Mouse (Mus musculus): ENCODE measurements around the gene Gm4340. TPM values are rescaled to one million over a fixed set of nuclear protein-coding genes. Genes with fewer than 3 reads are reported as not detected.

Gm4340 gene
- polyA plus RNA-seq (2017; shearing (Covaris generic)), result not detected

DNA sequence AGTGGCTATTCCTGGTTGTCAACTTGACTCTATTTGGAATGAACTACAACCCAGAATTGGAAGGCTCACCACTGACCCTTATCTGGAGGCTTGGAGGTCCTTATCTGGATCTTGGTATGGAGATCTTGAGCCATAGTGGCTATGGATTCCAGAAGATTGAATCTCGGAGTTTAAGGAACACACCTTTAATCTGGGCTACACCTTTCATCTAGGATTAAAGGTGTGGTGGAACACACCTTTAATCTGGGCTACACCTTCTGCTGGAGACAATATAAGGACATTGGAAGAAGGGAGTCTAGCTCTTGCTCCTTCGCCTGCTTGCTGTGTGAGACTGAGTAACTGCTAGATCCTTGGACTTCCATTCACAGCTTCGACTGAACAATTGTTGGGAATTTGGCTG, at the start of gene Gm4340:
Gene Gm4340, plus strand, starts transcription at position 301 of the 400 bp plus-strand sequence.

DNA sequence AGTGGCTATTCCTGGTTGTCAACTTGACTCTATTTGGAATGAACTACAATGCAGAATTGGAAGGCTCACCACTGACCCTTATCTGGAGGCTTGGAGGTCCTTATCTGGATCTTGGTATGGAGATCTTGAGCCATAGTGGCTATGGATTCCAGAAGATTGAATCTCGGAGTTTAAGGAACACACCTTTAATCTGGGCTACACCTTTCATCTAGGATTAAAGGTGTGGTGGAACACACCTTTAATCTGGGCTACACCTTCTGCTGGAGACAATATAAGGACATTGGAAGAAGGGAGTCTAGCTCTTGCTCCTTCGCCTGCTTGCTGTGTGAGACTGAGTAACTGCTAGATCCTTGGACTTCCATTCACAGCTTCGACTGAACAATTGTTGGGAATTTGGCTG, 42.6 kb upstream of the Gm4340 start, which contains the start of gene Gm6763:
Gene Gm6763, plus strand, starts transcription at position 301 of the 400 bp plus-strand sequence.

DNA sequence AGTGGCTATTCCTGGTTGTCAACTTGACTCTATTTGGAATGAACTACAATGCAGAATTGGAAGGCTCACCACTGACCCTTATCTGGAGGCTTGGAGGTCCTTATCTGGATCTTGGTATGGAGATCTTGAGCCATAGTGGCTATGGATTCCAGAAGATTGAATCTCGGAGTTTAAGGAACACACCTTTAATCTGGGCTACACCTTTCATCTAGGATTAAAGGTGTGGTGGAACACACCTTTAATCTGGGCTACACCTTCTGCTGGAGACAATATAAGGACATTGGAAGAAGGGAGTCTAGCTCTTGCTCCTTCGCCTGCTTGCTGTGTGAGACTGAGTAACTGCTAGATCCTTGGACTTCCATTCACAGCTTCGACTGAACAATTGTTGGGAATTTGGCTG, 34.1 kb upstream of the Gm4340 start, which contains the start of gene Gm8764:
Gene Gm8764, plus strand, starts transcription at position 301 of the 400 bp plus-strand sequence.

DNA sequence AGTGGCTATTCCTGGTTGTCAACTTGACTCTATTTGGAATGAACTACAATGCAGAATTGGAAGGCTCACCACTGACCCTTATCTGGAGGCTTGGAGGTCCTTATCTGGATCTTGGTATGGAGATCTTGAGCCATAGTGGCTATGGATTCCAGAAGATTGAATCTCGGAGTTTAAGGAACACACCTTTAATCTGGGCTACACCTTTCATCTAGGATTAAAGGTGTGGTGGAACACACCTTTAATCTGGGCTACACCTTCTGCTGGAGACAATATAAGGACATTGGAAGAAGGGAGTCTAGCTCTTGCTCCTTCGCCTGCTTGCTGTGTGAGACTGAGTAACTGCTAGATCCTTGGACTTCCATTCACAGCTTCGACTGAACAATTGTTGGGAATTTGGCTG, 25.6 kb upstream of the Gm4340 start, which contains the start of gene Gm21304:
Gene Gm21304, plus strand, starts transcription at position 301 of the 400 bp plus-strand sequence.

DNA sequence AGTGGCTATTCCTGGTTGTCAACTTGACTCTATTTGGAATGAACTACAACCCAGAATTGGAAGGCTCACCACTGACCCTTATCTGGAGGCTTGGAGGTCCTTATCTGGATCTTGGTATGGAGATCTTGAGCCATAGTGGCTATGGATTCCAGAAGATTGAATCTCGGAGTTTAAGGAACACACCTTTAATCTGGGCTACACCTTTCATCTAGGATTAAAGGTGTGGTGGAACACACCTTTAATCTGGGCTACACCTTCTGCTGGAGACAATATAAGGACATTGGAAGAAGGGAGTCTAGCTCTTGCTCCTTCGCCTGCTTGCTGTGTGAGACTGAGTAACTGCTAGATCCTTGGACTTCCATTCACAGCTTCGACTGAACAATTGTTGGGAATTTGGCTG, 17.1 kb upstream of the Gm4340 start, which contains the start of gene Gm21312:
Gene Gm21312, plus strand, starts transcription at position 301 of the 400 bp plus-strand sequence.

DNA sequence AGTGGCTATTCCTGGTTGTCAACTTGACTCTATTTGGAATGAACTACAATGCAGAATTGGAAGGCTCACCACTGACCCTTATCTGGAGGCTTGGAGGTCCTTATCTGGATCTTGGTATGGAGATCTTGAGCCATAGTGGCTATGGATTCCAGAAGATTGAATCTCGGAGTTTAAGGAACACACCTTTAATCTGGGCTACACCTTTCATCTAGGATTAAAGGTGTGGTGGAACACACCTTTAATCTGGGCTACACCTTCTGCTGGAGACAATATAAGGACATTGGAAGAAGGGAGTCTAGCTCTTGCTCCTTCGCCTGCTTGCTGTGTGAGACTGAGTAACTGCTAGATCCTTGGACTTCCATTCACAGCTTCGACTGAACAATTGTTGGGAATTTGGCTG, 8.6 kb upstream of the Gm4340 start, which contains the start of gene Gm20765:
Gene Gm20765, plus strand, starts transcription at position 301 of the 400 bp plus-strand sequence.

Other genes starting within 250 kb of the Gm4340 start
- not detected for gene Gm21293, start 51.1 kb upstream of the Gm4340 start, polyA plus RNA-seq (2017; shearing (Covaris generic))
- gene Gm6763, start 42.5 kb upstream of the Gm4340 start, polyA plus RNA-seq (2017; shearing (Covaris generic)), result not detected
- not detected for gene Gm8764, start 34.0 kb upstream of the Gm4340 start, polyA plus RNA-seq (2017; shearing (Covaris generic))
- gene Gm21304, start 25.5 kb upstream of the Gm4340 start, polyA plus RNA-seq (2017; shearing (Covaris generic)), result not detected
- gene Gm21312, start 17.0 kb upstream of the Gm4340 start, polyA plus RNA-seq (2017; shearing (Covaris generic)), result not detected
- gene Gm20765, start 8.5 kb upstream of the Gm4340 start, polyA plus RNA-seq (2017; shearing (Covaris generic)), result not detected

Measured in CD4-positive, CD25-positive, alpha-beta regulatory T cell, adult 9 weeks (primary cell).